Mouse (Mus musculus): ENCODE measurements around the gene Phkg2.

The Phkg2 gene

GRCm38 (mm10) chr7:127604256-127604655 lies 31.1 kb downstream of the Phkg2 start:
- DNase-seq: peak; percentile 89

- DNase-seq: peak; percentile 84
Measured at GRCm38 (mm10) chr7:127607150-127607549, 34.0 kb downstream of the Phkg2 start.

- peak; percentile 87 for DNase-seq
Measured at GRCm38 (mm10) chr7:127611011-127611410, 37.9 kb downstream of the Phkg2 start.

DNA sequence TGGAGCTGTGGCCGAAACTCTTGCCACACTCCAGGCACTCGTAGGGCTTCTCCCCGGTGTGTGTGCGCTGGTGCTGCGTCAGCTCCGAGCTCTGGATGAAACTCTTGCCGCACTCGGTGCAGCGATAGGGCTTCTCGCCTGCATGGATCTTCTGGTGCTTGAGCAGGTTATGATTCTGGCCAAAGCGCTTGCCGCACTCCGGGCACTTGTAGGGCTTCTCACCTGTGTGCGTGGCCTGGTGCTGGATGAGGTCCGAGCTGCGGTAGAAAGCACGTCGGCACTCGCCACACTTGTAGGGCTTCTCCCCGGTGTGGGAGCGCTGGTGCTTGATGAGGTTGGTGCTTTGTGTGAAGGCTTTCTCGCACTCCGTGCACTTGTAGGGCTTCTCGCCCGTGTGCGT lies 38.4 kb downstream of the Phkg2 start:
- DNase-seq: peak; percentile 90

- peak; percentile 92 for DNase-seq
Measured at GRCm38 (mm10) chr7:127613501-127613900, 40.4 kb downstream of the Phkg2 start.

- DNase-seq: no peak
Measured at GRCm38 (mm10) chr7:127614091-127614490, 41.0 kb downstream of the Phkg2 start.

GRCm38 (mm10) chr7:127614511-127614890 lies 41.4 kb downstream of the Phkg2 start:
- peak; percentile 96 for DNase-seq

DNA sequence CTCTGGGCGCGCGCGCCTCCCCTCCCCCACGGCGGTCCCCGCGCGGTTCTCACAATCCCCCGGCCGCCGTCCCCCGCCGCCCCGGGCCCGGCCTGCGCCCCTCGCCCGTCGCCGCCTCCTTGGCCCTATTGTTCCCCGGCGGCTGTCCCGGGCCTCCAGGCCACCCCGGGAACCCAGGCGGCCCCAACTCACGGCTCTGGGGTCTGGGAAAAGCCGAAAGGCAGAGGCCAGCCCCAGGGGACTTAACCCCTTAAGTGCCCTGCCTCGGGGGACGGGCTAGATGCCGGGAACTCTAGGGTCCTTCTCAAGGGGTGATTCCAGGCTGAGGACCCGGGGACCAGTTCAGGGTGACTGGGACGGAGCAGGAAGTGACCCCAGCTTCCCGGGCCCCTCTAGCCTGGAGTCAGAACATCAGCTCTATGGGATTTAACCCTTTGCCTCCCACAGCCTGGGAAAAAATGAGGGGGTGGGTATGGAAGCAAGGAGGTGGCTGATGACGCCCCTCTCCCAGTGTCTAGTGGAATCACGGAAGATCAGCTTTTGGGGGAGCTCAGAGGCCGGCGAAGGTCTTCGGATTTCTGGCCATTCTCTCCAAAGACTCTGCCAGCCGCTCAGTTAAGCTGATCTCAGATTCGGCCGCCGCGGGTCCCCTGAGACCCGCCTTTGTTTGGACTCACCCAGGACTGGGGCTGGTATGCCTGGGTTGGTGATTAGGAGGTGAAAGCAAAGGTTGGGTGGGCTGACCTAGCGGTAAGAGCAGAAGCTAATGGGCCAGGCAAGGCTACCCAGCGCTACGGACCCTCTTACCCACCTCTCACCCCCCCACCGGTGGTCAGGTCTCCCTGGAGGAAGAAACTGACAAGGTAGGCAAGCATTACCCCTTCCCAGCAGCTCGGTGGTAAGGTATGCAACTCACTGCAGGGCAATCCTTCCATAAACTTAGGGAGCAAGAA lies 42.0 kb downstream of the Phkg2 start, which contains the start of gene Zfp629:
Gene Zfp629 (minus strand): TSS at position 907 of the 953 bp plus-strand sequence.
- peak; percentile 98 for DNase-seq

GRCm38 (mm10) chr7:127616336-127616735 lies 43.2 kb downstream of the Phkg2 start:
- DNase-seq: no peak

DNA sequence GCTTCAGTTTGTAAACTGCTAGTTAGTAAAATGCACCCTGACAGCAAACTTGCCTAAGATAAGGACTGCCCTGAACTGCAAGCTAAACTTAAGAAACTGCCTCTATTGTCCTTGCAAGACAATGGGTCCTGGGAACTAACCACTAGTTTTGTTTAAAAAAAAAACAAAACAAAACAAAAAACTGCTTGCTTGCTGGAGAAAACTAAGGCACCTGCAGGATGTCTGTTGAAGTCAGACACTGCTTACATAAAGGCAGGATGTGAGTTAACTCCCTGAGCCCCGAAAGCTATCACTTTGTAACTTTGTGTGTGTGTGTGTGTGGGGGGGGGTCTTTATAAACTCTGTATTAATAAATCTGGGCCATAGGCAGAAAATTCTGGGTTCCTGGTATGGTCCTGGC lies 43.7 kb downstream of the Phkg2 start:
- DNase-seq: no peak

DNA sequence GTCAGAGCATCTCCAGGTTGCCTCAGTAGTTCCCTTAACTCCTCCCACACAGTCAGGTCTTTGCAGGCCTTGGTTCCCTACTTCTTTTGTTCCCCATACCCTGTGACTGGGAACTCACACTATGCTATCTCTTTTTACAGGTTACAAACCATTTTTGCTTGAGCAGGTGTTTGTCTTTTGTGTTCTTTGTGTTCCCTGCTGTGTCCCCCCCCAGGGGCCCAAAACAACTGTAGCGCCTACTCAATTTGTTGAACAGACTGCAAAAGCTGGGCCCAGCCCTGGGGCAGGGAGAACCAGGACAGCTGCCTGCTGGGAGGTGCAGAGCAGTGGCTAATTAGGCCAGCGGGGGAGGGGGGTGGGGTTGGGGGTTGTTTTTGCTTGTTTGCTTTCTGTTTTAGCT lies 44.8 kb downstream of the Phkg2 start:
- DNase-seq: no peak

GRCm38 (mm10) chr7:127618402-127618801 lies 45.3 kb downstream of the Phkg2 start:
- peak; percentile 79 for DNase-seq

DNA sequence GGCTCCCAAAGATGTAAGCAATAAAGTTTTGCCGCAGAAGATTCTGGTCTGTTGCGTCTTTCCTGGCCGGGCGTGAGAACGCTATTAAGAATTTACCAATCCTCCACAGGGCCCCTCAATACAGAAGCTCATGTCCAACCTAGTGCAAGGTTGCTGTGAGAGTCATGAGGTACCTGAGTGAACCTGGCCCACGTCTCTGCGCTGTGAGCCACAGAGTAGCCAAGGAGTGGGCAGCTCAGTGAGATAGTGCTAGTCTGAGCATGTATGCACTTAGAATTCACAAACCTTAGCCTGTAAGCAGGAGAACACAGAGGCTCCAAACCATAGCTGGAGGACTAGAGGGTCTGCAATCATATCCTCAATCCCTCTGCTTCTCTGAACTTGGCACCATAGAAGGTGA lies 52.9 kb downstream of the Phkg2 start:
- peak; percentile 81 for DNase-seq

- DNase-seq: peak; percentile 45
Measured at GRCm38 (mm10) chr7:127626471-127626870, 53.3 kb downstream of the Phkg2 start.

DNA sequence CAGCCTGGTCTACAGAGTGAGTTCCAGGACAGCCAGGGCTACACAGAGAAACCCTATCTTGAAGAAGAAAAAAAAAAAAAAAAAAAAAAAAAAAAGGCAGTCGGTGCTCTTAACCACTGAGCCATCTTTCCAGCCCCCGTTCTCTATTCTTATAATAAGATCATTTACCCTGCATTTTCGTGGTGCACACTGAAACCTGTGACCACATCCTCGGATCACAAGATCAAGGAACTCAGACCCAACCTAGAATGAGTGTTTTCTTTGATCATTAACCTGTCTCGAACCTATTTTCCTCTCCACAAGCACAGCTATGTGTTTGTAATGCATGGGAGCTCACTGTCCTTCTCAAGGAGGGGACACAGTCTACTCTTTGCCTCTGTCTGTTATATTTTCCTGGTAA lies 55.5 kb downstream of the Phkg2 start:
- no peak for DNase-seq

DNA sequence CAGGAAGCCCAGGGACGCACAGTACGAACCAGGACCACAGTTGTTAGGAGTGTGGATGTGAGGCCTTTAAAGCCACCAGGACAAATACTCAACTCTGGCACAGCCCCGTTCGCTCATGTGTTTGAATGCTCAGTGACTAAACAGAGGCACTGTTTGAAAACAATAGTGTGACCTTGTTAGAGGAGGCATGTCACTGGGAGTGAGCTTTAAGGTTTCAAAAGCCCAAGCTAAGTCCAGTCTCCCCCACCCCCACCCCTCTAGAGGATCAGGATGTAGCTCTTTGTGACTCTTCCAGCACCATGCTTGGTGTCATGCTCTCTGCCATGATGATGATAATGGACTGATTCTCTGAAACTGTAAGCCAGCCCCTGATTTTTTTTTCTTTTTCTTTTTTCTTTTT lies 58.3 kb downstream of the Phkg2 start:
- DNase-seq: no peak

All from heart, adult 11 months (tissue).